Mouse (Mus musculus): ENCODE measurements around the gene Slc25a3. TPM values are rescaled to one million over a fixed set of nuclear protein-coding genes. Genes with fewer than 3 reads are reported as not detected.

Slc25a3 gene
- polyA plus RNA-seq, 1 experiment: 550 TPM

DNA sequence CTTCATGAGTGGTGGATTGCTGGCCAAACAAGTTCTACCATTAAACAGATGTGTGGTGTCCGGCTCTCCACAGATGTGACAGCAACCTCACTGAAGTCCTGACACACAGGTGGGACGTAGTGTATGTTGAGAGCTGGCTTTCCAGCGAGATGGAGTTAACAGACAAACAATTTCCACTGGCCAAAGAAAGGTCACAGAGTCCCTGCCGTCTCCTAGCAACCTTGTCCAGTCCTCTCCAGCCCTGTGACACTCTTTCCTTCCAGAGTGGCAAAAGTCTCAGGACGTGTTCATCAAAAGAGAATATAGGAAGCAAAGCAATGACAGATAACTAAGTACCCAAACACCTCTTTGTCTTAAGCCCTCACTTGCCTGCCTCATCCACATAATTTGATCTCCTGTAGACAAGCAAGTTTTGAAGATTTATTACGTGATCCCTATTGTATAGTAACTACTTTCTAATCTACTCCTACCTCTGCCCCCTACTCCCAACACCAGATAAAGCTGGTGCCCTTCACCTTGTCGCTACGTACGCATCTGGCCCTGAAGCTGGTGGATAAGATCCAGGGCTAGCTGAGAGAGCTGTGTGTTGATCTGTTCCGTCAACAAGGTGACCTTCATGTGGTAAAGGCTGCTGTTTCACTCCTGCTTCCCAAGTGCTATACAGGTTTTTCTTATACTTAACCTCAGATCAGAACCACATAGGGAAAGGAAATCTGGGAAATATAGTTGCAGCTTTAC is 2.9 kb upstream of the Slc25a3 start:
- Histone ChIP-seq H3K36me3 (ENCODE audit: control insufficient read depth, insufficient read depth, low read length, poor library complexity, severe bottlenecking) (peaks cover 7% of the 10 kb centered on the region), H3K9ac (ENCODE audit: low read depth, poor library complexity, severe bottlenecking) (no peak overlapping the region), H3K9me3 (replicated peaks; ENCODE audit: control insufficient read depth, insufficient read depth, low read length, poor library complexity, severe bottlenecking) (no peaks in the 10 kb centered on the region), H3K27ac (ENCODE audit: insufficient read depth, low read length) (no peak overlapping the region), H3K27me3 (ENCODE audit: control insufficient read depth, insufficient read depth, low read length, poor library complexity, severe bottlenecking) (no peaks in the 10 kb centered on the region), H3K4me3 (ENCODE audit: low read depth, low read length) (no peak overlapping the region), H3K4me1 (ENCODE audit: control insufficient read depth, insufficient read depth, low read length) (no peaks in the 10 kb centered on the region)
- TF ChIP-seq POLR2A (IDR thresholded peaks at IDR 0.05; ENCODE audit: insufficient read depth, low read length) (no peak), CTCF (IDR thresholded peaks at IDR 0.05; ENCODE audit: low read depth, low read length) (no peak), EP300 (IDR thresholded peaks at IDR 0.05; ENCODE audit: insufficient read depth, low read depth, low read length) (no peak)

DNA sequence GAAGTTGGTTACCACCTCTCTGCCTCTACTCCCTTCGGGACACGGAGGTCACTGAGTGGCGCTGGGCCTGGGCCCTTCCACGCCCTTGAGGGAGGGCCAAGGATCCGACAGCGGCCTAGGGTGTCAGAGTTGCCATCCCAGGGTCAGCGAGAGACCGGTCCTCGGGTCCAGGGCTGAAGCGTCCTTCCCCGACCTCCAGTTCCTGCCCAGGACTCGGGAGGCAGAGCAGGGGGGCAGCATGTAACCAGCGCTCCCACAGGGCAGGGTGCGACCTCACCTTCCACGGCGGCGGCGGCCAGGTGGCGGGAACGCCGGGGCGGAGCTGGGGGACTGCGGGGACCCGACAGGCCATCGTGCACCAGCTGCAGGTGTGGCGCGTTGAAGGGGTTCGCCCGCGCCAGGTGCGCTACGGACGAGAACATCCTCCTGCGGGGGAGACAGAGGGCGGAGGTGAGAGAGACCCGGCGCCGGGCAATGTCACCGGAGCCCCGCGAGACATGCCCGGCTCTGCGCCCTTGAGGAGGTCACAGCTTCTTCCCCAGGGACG is 505 bp downstream of the Slc25a3 start:
- no peaks in the 10 kb centered on the region for H3K4me1 ChIP-seq (ENCODE audit: control insufficient read depth, insufficient read depth, low read length)
- peak overlapping the region; percentile 35 for H3K27ac ChIP-seq (ENCODE audit: insufficient read depth, low read length)
- H3K27me3 ChIP-seq (ENCODE audit: control insufficient read depth, insufficient read depth, low read length, poor library complexity, severe bottlenecking): no peaks in the 10 kb centered on the region
- H3K9ac ChIP-seq (ENCODE audit: low read depth, poor library complexity, severe bottlenecking): peak overlapping the region; percentile 91
- peak overlapping the region; percentile 97 for H3K4me3 ChIP-seq (ENCODE audit: low read depth, low read length)
- H3K9me3 ChIP-seq (replicated peaks; ENCODE audit: control insufficient read depth, insufficient read depth, low read length, poor library complexity, severe bottlenecking): no peaks in the 10 kb centered on the region
- TF ChIP-seq CTCF (IDR thresholded peaks at IDR 0.05; ENCODE audit: low read depth, low read length) (no peak), POLR2A (IDR thresholded peaks at IDR 0.05; ENCODE audit: insufficient read depth, low read length) (no peak)
- peaks cover 39% of the 10 kb centered on the region for H3K36me3 ChIP-seq (ENCODE audit: control insufficient read depth, insufficient read depth, low read length, poor library complexity, severe bottlenecking)

DNA sequence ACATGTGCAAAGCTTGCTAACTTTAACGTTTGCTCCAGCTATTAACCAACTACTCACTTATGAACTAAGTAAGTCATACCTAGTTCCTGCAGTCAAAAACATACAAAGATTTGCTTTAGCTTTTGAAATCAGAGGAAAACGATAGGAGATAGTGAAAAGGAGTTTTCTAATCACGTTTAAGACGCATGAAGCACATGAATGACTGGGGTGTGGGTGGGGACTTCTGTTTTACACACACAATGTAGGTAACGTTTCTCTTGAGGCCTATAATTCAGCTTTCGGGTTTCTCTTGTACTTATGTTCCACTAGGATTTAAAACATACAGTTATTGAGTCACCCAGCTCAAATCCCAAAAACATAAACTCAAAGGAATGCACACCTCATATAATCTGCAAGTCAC is 1.2 kb downstream of the Slc25a3 start:
- peaks cover 46% of the 10 kb centered on the region for H3K36me3 ChIP-seq (ENCODE audit: control insufficient read depth, insufficient read depth, low read length, poor library complexity, severe bottlenecking)
- peak overlapping the region; percentile 91 for H3K9ac ChIP-seq (ENCODE audit: low read depth, poor library complexity, severe bottlenecking)
- no peaks in the 10 kb centered on the region for H3K9me3 ChIP-seq (replicated peaks; ENCODE audit: control insufficient read depth, insufficient read depth, low read length, poor library complexity, severe bottlenecking)
- H3K27ac ChIP-seq (ENCODE audit: insufficient read depth, low read length): no peak overlapping the region
- no peak overlapping the region for H3K4me3 ChIP-seq (ENCODE audit: low read depth, low read length)
- H3K4me1 ChIP-seq (ENCODE audit: control insufficient read depth, insufficient read depth, low read length): no peaks in the 10 kb centered on the region
- no peak for TF ChIP-seq POLR2A (IDR thresholded peaks at IDR 0.05; ENCODE audit: insufficient read depth, low read length)
- no peak for TF ChIP-seq CTCF (IDR thresholded peaks at IDR 0.05; ENCODE audit: low read depth, low read length)
- TF ChIP-seq EP300 (IDR thresholded peaks at IDR 0.05; ENCODE audit: insufficient read depth, low read depth, low read length): no peak
- H3K27me3 ChIP-seq (ENCODE audit: control insufficient read depth, insufficient read depth, low read length, poor library complexity, severe bottlenecking): no peaks in the 10 kb centered on the region

DNA sequence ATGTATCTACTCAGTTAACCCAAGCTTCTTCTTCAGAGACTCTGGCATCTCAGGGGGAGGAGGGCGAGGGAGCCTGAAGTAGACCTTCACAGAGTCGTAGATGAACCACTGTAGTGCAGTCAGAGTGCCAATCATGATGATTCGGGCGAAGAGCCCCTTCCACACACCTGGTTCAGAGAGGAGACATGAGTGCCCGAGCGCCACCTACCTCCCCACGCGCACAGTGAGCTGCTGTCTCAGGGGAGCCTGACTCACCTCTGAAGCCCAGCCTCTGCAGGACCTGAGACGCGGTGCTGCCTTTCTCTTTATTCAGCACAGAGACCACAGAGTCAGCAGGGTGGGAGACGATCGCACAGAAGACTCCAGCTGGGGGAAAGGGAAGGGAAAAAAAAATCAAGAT is 6.9 kb downstream of the Slc25a3 start:
- Histone ChIP-seq H3K36me3 (ENCODE audit: control insufficient read depth, insufficient read depth, low read length, poor library complexity, severe bottlenecking) (peaks cover 63% of the 10 kb centered on the region), H3K4me3 (ENCODE audit: low read depth, low read length) (no peak overlapping the region), H3K9me3 (replicated peaks; ENCODE audit: control insufficient read depth, insufficient read depth, low read length, poor library complexity, severe bottlenecking) (no peaks in the 10 kb centered on the region), H3K9ac (ENCODE audit: low read depth, poor library complexity, severe bottlenecking) (no peak overlapping the region), H3K27me3 (ENCODE audit: control insufficient read depth, insufficient read depth, low read length, poor library complexity, severe bottlenecking) (no peaks in the 10 kb centered on the region), H3K27ac (ENCODE audit: insufficient read depth, low read length) (no peak overlapping the region), H3K4me1 (ENCODE audit: control insufficient read depth, insufficient read depth, low read length) (no peaks in the 10 kb centered on the region)
- TF ChIP-seq POLR2A (IDR thresholded peaks at IDR 0.05; ENCODE audit: insufficient read depth, low read length): no peak
- TF ChIP-seq CTCF (IDR thresholded peaks at IDR 0.05; ENCODE audit: low read depth, low read length): peak; percentile 34
- TF ChIP-seq EP300 (IDR thresholded peaks at IDR 0.05; ENCODE audit: insufficient read depth, low read depth, low read length): no peak

DNA sequence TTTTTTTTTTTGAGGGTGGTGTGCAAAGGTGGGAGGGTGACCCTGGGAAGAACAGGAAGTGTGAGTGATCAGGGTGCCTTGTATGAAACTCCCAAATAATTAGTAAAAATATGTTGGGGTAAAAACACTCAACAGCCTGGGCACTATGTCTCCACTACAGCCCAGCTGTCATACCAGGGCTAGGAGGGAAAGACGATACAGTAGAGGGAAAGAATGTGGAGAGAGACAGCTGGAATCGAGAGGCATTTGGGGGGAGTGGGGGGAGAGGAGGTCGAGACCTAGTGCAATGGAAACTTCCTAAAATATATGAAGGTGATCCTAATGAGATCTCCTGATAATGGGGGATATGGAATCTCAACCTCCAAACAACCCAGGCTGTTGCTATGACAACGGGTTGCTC is 14.0 kb downstream of the Slc25a3 start:
- Histone ChIP-seq H3K27me3 (ENCODE audit: control insufficient read depth, insufficient read depth, low read length, poor library complexity, severe bottlenecking) (no peaks in the 10 kb centered on the region), H3K4me3 (ENCODE audit: low read depth, low read length) (no peak overlapping the region), H3K27ac (ENCODE audit: insufficient read depth, low read length) (no peak overlapping the region), H3K36me3 (ENCODE audit: control insufficient read depth, insufficient read depth, low read length, poor library complexity, severe bottlenecking) (no peaks in the 10 kb centered on the region; the same call in 1 of the 2 replicates), H3K9me3 (replicated peaks; ENCODE audit: control insufficient read depth, insufficient read depth, low read length, poor library complexity, severe bottlenecking) (no peaks in the 10 kb centered on the region), H3K4me1 (ENCODE audit: control insufficient read depth, insufficient read depth, low read length) (no peaks in the 10 kb centered on the region), H3K9ac (ENCODE audit: low read depth, poor library complexity, severe bottlenecking) (no peak overlapping the region)
- TF ChIP-seq CTCF (IDR thresholded peaks at IDR 0.05; ENCODE audit: low read depth, low read length) (no peak), POLR2A (IDR thresholded peaks at IDR 0.05; ENCODE audit: insufficient read depth, low read length) (no peak), EP300 (IDR thresholded peaks at IDR 0.05; ENCODE audit: insufficient read depth, low read depth, low read length) (no peak)

DNA sequence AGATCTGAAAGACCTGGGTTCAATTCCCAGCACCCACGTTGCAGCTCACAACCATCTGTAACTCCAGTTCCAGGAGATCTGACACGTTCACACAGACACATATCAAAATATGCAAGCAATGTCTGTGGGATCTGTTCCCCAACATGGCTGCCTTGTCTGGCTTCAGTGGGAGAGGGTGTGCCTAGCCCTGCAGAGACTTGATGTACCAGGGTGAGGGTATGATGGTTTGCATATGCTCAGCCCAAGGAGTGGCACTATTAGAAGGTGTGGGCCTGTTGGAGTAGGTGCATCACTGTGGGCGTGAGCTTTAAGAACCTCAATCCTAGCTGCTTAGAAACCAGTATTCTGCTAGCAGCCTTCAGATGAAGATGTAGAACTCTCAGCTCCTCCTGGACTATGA is 17.9 kb downstream of the Slc25a3 start:
- Histone ChIP-seq H3K9ac (ENCODE audit: low read depth, poor library complexity, severe bottlenecking) (no peak overlapping the region), H3K27ac (ENCODE audit: insufficient read depth, low read length) (no peak overlapping the region), H3K36me3 (ENCODE audit: control insufficient read depth, insufficient read depth, low read length, poor library complexity, severe bottlenecking) (no peaks in the 10 kb centered on the region), H3K9me3 (replicated peaks; ENCODE audit: control insufficient read depth, insufficient read depth, low read length, poor library complexity, severe bottlenecking) (no peaks in the 10 kb centered on the region), H3K27me3 (ENCODE audit: control insufficient read depth, insufficient read depth, low read length, poor library complexity, severe bottlenecking) (no peaks in the 10 kb centered on the region), H3K4me1 (ENCODE audit: control insufficient read depth, insufficient read depth, low read length) (no peaks in the 10 kb centered on the region), H3K4me3 (ENCODE audit: low read depth, low read length) (no peak overlapping the region)
- TF ChIP-seq POLR2A (IDR thresholded peaks at IDR 0.05; ENCODE audit: insufficient read depth, low read length) (no peak), CTCF (IDR thresholded peaks at IDR 0.05; ENCODE audit: low read depth, low read length) (no peak)

Measured in ES-Bruce4 (cell line).